22 mouse cellular contexts compared by ENCODE assay signal in the genomic region with DNA sequence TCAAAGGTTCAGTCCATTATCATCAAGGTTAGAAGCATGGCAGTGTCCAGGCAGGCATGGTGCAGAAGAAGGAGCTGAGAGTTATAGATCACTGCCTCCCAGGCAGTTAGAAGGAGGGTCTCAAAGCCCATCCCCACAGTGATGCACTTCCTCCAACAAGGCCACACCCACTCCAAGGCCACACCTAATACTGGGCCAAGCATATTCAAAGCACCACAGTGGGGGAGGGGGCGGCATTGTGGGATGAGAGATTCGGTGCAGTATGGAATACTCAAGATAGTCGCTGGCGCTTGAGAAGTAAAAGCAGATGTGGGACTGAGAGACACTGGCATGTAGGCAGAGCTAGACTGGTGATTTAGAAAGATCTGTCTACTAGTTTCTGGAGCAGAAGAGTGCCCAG. TPM values are rescaled to one million over a fixed set of nuclear protein-coding genes. Genes with fewer than 3 reads are reported as not detected.
DNase-seq lines count a peak whose midpoint lies in the region; ATAC-seq lines count a peak whose summit lies in the region.
"Had no signal": no experiment of that assay in that cellular context is flagged by ENCODE, and none has a peak within 500 bp of the region (broad histone marks: within the 10 kb centered on the region; RNA-seq: fewer than 3 reads in every experiment).

No protein-coding gene starts in this region.

- intact Hi-C loops in gastrocnemius, postnatal 14 days (cut with DNase I; ENCODE audit: low total_unique reads) = no loop called here

- H3K9me3 ChIP-seq in liver, embryonic 12.5 days (replicated peaks) = peaks cover 4% of the 10 kb centered on the region; the same call in 1 of the 2 replicates
- H3K9me3 ChIP-seq in liver, embryonic 11.5 days (ENCODE audit: control insufficient read depth, low read length) = no peaks in the 10 kb centered on the region
- H3K9me3 ChIP-seq in liver, embryonic 15.5 days (replicated peaks) = no peaks in the 10 kb centered on the region
- H3K9me3 ChIP-seq: embryonic facial prominence, embryonic 10.5 days; forebrain, embryonic 10.5 days; heart, embryonic 12.5 days; intestine, embryonic 15.5 days; limb, embryonic 10.5 days; neural tube, embryonic 15.5 days had no signal

- no peak overlapping the region for H3K9ac ChIP-seq in liver, embryonic 12.5 days
- H3K9ac ChIP-seq in liver, embryonic 11.5 days (ENCODE audit: low read depth, low read length) = no peak overlapping the region
- no peak overlapping the region for H3K9ac ChIP-seq in liver, embryonic 15.5 days
- H3K9ac ChIP-seq: heart, embryonic 12.5 days; hindbrain, embryonic 14.5 days; intestine, embryonic 15.5 days; neural tube, embryonic 15.5 days had no signal

- peaks cover 25% of the 10 kb centered on the region for H3K36me3 ChIP-seq in liver, embryonic 12.5 days
- H3K36me3 ChIP-seq in liver, embryonic 11.5 days (ENCODE audit: control insufficient read depth, insufficient read depth, low read length) = no peaks in the 10 kb centered on the region
- H3K36me3 ChIP-seq in liver, embryonic 15.5 days (replicated peaks) = peaks cover 25% of the 10 kb centered on the region; the same call in 1 of the 2 replicates
- H3K36me3 ChIP-seq: embryonic facial prominence, embryonic 10.5 days; forebrain, embryonic 10.5 days; heart, embryonic 12.5 days; intestine, embryonic 15.5 days; limb, embryonic 10.5 days; neural tube, embryonic 15.5 days had no signal

- WGBS in liver, embryonic 12.5 days (ENCODE audit: insufficient replicate concordance) = 81% methylated on average over 4 of the region's 4 CpGs
- WGBS in liver, embryonic 11.5 days = 86% methylated on average over 4 of the region's 4 CpGs
- WGBS in liver, embryonic 15.5 days (ENCODE audit: insufficient replicate concordance) = 88% methylated on average over 4 of the region's 4 CpGs

- no peak overlapping the region for H3K4me3 ChIP-seq in liver, embryonic 12.5 days
- H3K4me3 ChIP-seq in liver, embryonic 11.5 days (ENCODE audit: low read depth, low read length) = no peak overlapping the region
- no peak overlapping the region for H3K4me3 ChIP-seq in liver, embryonic 15.5 days (replicated peaks)
- H3K4me3 ChIP-seq: embryonic facial prominence, embryonic 10.5 days; forebrain, embryonic 10.5 days; heart, embryonic 12.5 days; intestine, embryonic 15.5 days; layer of hippocampus, adult 2 months; limb, embryonic 10.5 days; neural tube, embryonic 15.5 days had no signal

- ATAC-seq in liver, embryonic 12.5 days = no peak
- ATAC-seq in liver, embryonic 11.5 days (replicated peaks; ENCODE audit: low FRiP score) = no peak
- no peak for ATAC-seq in liver, embryonic 15.5 days (ENCODE audit: insufficient read depth)
- ATAC-seq: forebrain, embryonic 16.5 days; intestine, embryonic 15.5 days had no signal

- peak overlapping the region; percentile 33; the same call in 1 of the 2 replicates for H3K4me2 ChIP-seq in liver, embryonic 12.5 days
- no peak overlapping the region for H3K4me2 ChIP-seq in liver, embryonic 11.5 days
- no peak overlapping the region for H3K4me2 ChIP-seq in liver, embryonic 15.5 days
- H3K4me2 ChIP-seq: heart, embryonic 12.5 days; hindbrain, embryonic 14.5 days; intestine, embryonic 15.5 days; neural tube, embryonic 15.5 days had no signal

- H3K27ac ChIP-seq in liver, embryonic 12.5 days = peak overlapping the region; percentile 68
- H3K27ac ChIP-seq in liver, embryonic 11.5 days (ENCODE audit: low read depth, low read length) = no peak overlapping the region
- H3K27ac ChIP-seq in liver, embryonic 15.5 days (replicated peaks) = peak overlapping the region; percentile 51
- H3K27ac ChIP-seq: embryonic facial prominence, embryonic 10.5 days; forebrain, embryonic 10.5 days; hindbrain, embryonic 14.5 days; intestine, embryonic 15.5 days; layer of hippocampus, adult 2 months; macrophage; neural tube, embryonic 15.5 days had no signal

- H3K27me3 ChIP-seq in liver, embryonic 12.5 days (replicated peaks) = no peaks in the 10 kb centered on the region
- no peaks in the 10 kb centered on the region for H3K27me3 ChIP-seq in liver, embryonic 11.5 days (replicated peaks; ENCODE audit: control insufficient read depth, insufficient read depth, low read length)
- H3K27me3 ChIP-seq in liver, embryonic 15.5 days = no peaks in the 10 kb centered on the region
- H3K27me3 ChIP-seq: heart, embryonic 12.5 days; intestine, embryonic 15.5 days; neural tube, embryonic 15.5 days had no signal

- H3K4me1 ChIP-seq in liver, embryonic 12.5 days = peaks cover 97% of the 10 kb centered on the region
- H3K4me1 ChIP-seq in liver, embryonic 11.5 days (replicated peaks; ENCODE audit: control insufficient read depth, insufficient read depth, low read length) = peaks cover 63% of the 10 kb centered on the region
- peaks cover 92% of the 10 kb centered on the region for H3K4me1 ChIP-seq in liver, embryonic 15.5 days (replicated peaks)

- DNase-seq in gastrocnemius, postnatal 14 days = peak; percentile 1
- no peak for DNase-seq in gastrocnemius, adult 8-10 months (ENCODE audit: low spot score in 2 of 2)
- DNase-seq in liver, embryonic 11.5 days (ENCODE audit: low spot score) = no peak
- DNase-seq in testis, postnatal 10 days (ENCODE audit: low spot score) = peak; percentile 49
- DNase-seq in testis, postnatal 14 days (ENCODE audit: low spot score) = no peak
- DNase-seq: cerebellum, adult 11 months; cerebellum, adult 9-11 months; kidney, adult 9 months; right cerebral cortex, adult 18-20 months; right cerebral cortex, postnatal 4 days had no signal

RNA-seq across cellular contexts. Expression of a gene that starts 14.9 kb away (rescaled TPM):
- 10 to 100 TPM; 11.3 to 12.4 TPM for total RNA-seq in gastrocnemius, postnatal 14 days (2021)
- total RNA-seq in gastrocnemius, adult 8-10 months (2022) = 1 to 10 TPM; 2.3 to 3.5 (median 3.2) TPM
- 34.2 and 36.3 TPM in 2 replicates for polyA plus RNA-seq in liver, embryonic 12.5 days (2016; fragmentation: Nextera tagmentation; extraction: Ambion mirVana)
- 17.5 and 19.8 TPM in 2 replicates for polyA plus RNA-seq in liver, embryonic 11.5 days (2014; fragmentation: Nextera tagmentation; extraction: Ambion mirVana)
- 27.1 and 30.9 TPM in 2 replicates for polyA plus RNA-seq in liver, embryonic 15.5 days (2015; fragmentation: Nextera tagmentation; extraction: Ambion mirVana)

Comparison
In these comparisons a context has a peak if more than half of its experiments do, and no peak if none do; other contexts are left out.
1. DNase-seq: peak in gastrocnemius, postnatal 14 days (single experiment) and testis, postnatal 10 days (single experiment); none in gastrocnemius, adult 8-10 months (0 of 2), liver, embryonic 11.5 days (single experiment) and testis, postnatal 14 days (single experiment).